Mouse (Mus musculus) CD4-positive, CD25-positive, alpha-beta regulatory T cell (primary cell): ENCODE measurements around the gene Gm33543. TPM values are rescaled to one million over a fixed set of nuclear protein-coding genes. Genes with fewer than 3 reads are reported as not detected.

Experiments used
- polyA plus RNA-seq: library from polyadenylated mRNA; unstranded; fragments of 100-300 nt; shearing (Covaris generic); gene quantifications from one replicate; pipeline ENCODE4 v1.2.1, GENCODE M21; 2017

Gene Gm33543
- polyA plus RNA-seq: not detected

DNA sequence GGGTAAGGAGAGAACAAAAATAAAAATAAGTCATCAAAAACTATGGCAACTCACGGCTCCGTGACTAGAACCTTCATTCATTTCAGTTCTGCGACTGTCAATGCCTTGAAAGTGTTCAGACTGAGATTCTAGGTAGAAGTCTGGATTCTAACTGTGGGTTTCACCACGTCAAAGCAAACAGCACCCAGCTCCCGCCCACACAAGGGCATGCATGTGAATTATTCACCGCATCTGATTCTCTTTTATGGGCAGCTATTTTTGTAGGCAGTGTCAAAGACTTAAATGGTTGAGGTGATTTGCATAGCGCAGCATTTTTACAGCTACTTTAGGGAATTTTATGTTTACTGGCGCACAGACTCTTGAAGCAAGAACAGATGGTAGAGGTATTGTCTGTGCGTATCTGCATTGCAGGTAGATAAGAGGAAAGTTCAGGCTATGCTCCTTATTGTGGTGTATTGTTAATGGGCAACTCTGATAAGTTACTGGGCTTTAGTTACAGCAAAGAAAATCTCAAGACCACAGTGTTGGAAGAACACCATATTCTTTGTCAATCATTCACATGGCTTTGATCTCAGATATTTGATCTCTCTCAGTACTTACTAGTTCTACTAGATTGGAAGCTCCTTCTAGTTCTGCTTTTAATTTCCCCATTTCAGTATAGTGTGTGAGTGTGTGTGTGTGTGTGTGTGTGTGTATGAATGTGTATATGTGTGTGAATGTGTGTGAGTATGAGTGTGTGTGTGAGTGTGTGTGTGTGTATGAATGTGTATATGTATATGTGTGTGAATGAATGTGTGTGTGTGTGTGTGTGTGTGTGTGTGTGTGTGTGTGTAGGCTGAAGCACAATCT lies at the start of gene Gm33543:
Gm33543 (minus strand) TSS at position 142 of the 849 bp plus-strand sequence.

Other genes with a start within 250 kb of the Gm33543 start
- gene Anapc15-ps, start 169.5 kb downstream of the Gm33543 start, polyA plus RNA-seq: not detected
- gene Eea1, start 97.7 kb upstream of the Gm33543 start, polyA plus RNA-seq: 30.7 TPM